Mouse (Mus musculus): ENCODE data around the gene Tln1. TPM values are rescaled to one million over a fixed set of nuclear protein-coding genes. Genes with fewer than 3 reads are reported as not detected.
"Not testable (repeated sequence)": the region's sequence is repeated elsewhere in the genome, so short reads cannot be mapped to it uniquely, and the experiment has no call there.

Tln1 gene
- total and polyA plus RNA-seq, 2 experiments, result 38.6 to 42.8 TPM

DNA sequence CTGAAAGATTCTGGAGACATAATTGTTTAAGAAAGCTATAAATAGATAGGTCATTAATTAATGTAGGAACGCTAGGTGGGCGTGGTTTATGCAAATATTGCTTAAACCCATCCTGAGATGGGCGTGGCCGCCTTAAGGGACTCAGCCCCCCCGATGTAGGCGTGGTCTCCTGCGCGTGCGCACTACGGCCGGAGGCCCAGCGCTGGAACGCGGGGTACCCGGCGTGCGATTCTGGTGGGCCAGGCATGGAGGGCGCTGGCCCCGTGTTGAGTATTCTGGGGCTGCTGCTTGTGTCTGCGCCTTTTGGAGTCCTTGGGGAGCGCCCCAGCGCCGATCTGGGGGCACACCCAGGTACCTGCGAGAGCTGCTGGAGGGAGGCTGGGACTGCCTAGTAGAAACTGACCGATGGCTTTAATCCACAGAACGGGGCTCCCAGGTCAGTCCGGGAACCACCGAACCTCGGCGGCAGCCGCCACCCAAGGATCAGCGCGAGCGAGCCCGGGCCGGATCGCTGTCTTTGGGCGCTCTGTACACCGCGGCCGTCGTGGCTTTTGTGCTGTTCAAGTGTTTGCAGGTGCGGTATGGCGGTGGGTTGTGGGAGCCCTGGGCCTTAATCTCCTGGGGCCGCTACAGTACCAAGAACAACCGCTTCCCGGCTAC is 69.2 kb downstream of the Tln1 start:
- Histone ChIP-seq H3K4me1 (ENCODE audit: control insufficient read depth, insufficient read depth, low read length) (peaks cover 5% of the 10 kb centered on the region), H3K36me3 (ENCODE audit: control insufficient read depth, insufficient read depth, low read length) (no peaks in the 10 kb centered on the region), H3K27ac (replicated peaks; ENCODE audit: insufficient read depth, low read depth, low read length) (peak overlapping the region; percentile 75), H3K27me3 (ENCODE audit: control insufficient read depth, insufficient read depth, low read length) (no peaks in the 10 kb centered on the region), H3K9ac (ENCODE audit: low read depth, low read length) (peak overlapping the region; percentile 90), H3K4me3 (ENCODE audit: insufficient read depth, low read depth, low read length) (peak overlapping the region; percentile 86), H3K79me2 (ENCODE audit: control insufficient read depth, insufficient read depth, low read length) (no peaks in the 10 kb centered on the region)
- WGBS, result under 1% methylated on average over 47 of the region's 47 CpGs
- DNase-seq (ENCODE audit: extremely low read depth, low read depth, low spot score), result peak; percentile 81
- TF ChIP-seq CTCF (IDR thresholded peaks at IDR 0.05; ENCODE audit: low read depth, low read length) (no peak), POLR2A (IDR thresholded peaks at IDR 0.05; ENCODE audit: extremely low read depth, insufficient read depth, low read length) (peak; percentile 75)

GRCm38 (mm10) chr4:43492821-43493185 is 69.7 kb downstream of the Tln1 start, which contains the start of gene Ccdc107:
Gene Ccdc107, plus strand, starts transcription at chr4:43492900.
- WGBS, result 1% methylated on average over 25 of the region's 25 CpGs
- peak; percentile 95 for DNase-seq (ENCODE audit: extremely low read depth, low read depth, low spot score)
- H3K27me3 ChIP-seq (ENCODE audit: control insufficient read depth, insufficient read depth, low read length), result no peaks in the 10 kb centered on the region
- H3K4me3 ChIP-seq (ENCODE audit: insufficient read depth, low read depth, low read length), result peak within 1 kb of the TSS; percentile 86
- H3K9ac ChIP-seq (ENCODE audit: low read depth, low read length), result peak within 1 kb of the TSS; percentile 90
- peaks cover 5% of the 10 kb centered on the region for H3K4me1 ChIP-seq (ENCODE audit: control insufficient read depth, insufficient read depth, low read length)
- no peaks in the 10 kb centered on the region for H3K36me3 ChIP-seq (ENCODE audit: control insufficient read depth, insufficient read depth, low read length)
- no peak for TF ChIP-seq CTCF (IDR thresholded peaks at IDR 0.05; ENCODE audit: low read depth, low read length)
- no peak for TF ChIP-seq POLR2A (IDR thresholded peaks at IDR 0.05; ENCODE audit: extremely low read depth, insufficient read depth, low read length)
- peak within 1 kb of the TSS; percentile 75 for H3K27ac ChIP-seq (replicated peaks; ENCODE audit: insufficient read depth, low read depth, low read length)
- H3K79me2 ChIP-seq (ENCODE audit: control insufficient read depth, insufficient read depth, low read length), result no peaks in the 10 kb centered on the region

DNA sequence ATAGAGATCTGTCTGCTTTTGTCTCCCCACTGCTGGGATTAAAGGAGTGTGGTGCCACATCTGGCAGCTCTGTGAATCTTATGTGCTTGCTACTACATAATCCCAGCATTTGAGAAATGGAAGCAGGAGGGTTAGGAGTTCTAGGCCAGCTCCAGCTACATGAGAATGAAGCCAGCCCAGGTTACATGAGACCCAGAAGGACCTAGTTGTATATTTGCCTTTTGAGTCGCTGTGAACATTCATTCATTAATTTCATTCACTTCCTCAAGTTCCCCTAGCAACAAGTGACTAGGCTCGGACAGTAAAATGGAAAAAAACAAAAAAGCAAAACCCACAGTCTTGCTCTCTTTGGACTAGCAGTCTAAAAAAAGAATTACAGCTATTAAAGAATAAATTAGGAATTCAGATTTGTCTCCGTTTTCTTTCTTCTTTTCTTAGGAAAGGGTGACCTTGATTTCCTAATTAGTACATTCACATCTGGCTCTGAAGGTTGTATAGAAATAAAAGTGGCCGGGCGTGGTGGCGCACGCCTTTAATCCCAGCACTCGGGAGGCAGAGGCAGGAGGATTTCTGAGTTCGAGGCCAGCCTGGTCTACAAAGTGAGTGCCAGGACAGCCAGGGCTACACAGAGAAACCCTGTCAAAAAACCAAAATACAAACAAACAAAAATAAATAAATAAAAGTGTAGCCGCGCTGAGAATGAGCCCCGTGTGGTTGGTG is 70.2 kb downstream of the Tln1 start:
- H3K36me3 ChIP-seq (ENCODE audit: control insufficient read depth, insufficient read depth, low read length), result no peaks in the 10 kb centered on the region
- TF ChIP-seq CTCF (IDR thresholded peaks at IDR 0.05; ENCODE audit: low read depth, low read length) (no peak), POLR2A (IDR thresholded peaks at IDR 0.05; ENCODE audit: extremely low read depth, insufficient read depth, low read length) (no peak)
- H3K4me3 ChIP-seq (ENCODE audit: insufficient read depth, low read depth, low read length), result peak overlapping the region; percentile 3; the same call in 1 of the 2 replicates
- H3K9ac ChIP-seq (ENCODE audit: low read depth, low read length), result no peak overlapping the region
- DNase-seq (ENCODE audit: extremely low read depth, low read depth, low spot score), result no peak
- 46% methylated on average over 12 of the region's 12 CpGs for WGBS
- H3K4me1 ChIP-seq (ENCODE audit: control insufficient read depth, insufficient read depth, low read length), result peaks cover 5% of the 10 kb centered on the region
- H3K27ac ChIP-seq (replicated peaks; ENCODE audit: insufficient read depth, low read depth, low read length), result no peak overlapping the region
- H3K27me3 ChIP-seq (ENCODE audit: control insufficient read depth, insufficient read depth, low read length), result no peaks in the 10 kb centered on the region
- no peaks in the 10 kb centered on the region for H3K79me2 ChIP-seq (ENCODE audit: control insufficient read depth, insufficient read depth, low read length)

GRCm38 (mm10) chr4:43490801-43491200 is 71.7 kb downstream of the Tln1 start:
- 77% methylated on average over 5 of the region's 5 CpGs for WGBS
- Histone ChIP-seq H3K4me1 (ENCODE audit: control insufficient read depth, insufficient read depth, low read length) (peaks cover 5% of the 10 kb centered on the region), H3K9ac (ENCODE audit: low read depth, low read length) (no peak overlapping the region), H3K27ac (replicated peaks; ENCODE audit: insufficient read depth, low read depth, low read length) (no peak overlapping the region), H3K4me3 (ENCODE audit: insufficient read depth, low read depth, low read length) (no peak overlapping the region), H3K79me2 (ENCODE audit: control insufficient read depth, insufficient read depth, low read length) (no peaks in the 10 kb centered on the region), H3K36me3 (ENCODE audit: control insufficient read depth, insufficient read depth, low read length) (no peaks in the 10 kb centered on the region), H3K27me3 (ENCODE audit: control insufficient read depth, insufficient read depth, low read length) (no peaks in the 10 kb centered on the region)
- DNase-seq (ENCODE audit: extremely low read depth, low read depth, low spot score), result no peak
- TF ChIP-seq POLR2A (IDR thresholded peaks at IDR 0.05; ENCODE audit: extremely low read depth, insufficient read depth, low read length), result no peak
- no peak for TF ChIP-seq CTCF (IDR thresholded peaks at IDR 0.05; ENCODE audit: low read depth, low read length)

- Histone ChIP-seq H3K36me3 (ENCODE audit: control insufficient read depth, insufficient read depth, low read length) (no peaks in the 10 kb centered on the region), H3K9ac (ENCODE audit: low read depth, low read length) (no peak overlapping the region), H3K27me3 (ENCODE audit: control insufficient read depth, insufficient read depth, low read length) (no peaks in the 10 kb centered on the region), H3K4me3 (ENCODE audit: insufficient read depth, low read depth, low read length) (no peak overlapping the region), H3K79me2 (ENCODE audit: control insufficient read depth, insufficient read depth, low read length) (no peaks in the 10 kb centered on the region), H3K27ac (replicated peaks; ENCODE audit: insufficient read depth, low read depth, low read length) (no peak overlapping the region), H3K4me1 (ENCODE audit: control insufficient read depth, insufficient read depth, low read length) (peaks cover 5% of the 10 kb centered on the region)
- DNase-seq (ENCODE audit: extremely low read depth, low read depth, low spot score), result no peak
- TF ChIP-seq POLR2A (IDR thresholded peaks at IDR 0.05; ENCODE audit: extremely low read depth, insufficient read depth, low read length), result no peak
- no peak for TF ChIP-seq CTCF (IDR thresholded peaks at IDR 0.05; ENCODE audit: low read depth, low read length)
- 98% methylated on average over 3 of the region's 3 CpGs for WGBS
Observed at GRCm38 (mm10) chr4:43489611-43490010, 72.9 kb downstream of the Tln1 start.

- H3K36me3 ChIP-seq (ENCODE audit: control insufficient read depth, insufficient read depth, low read length); H3K4me1 ChIP-seq (ENCODE audit: control insufficient read depth, insufficient read depth, low read length); H3K27me3 ChIP-seq (ENCODE audit: control insufficient read depth, insufficient read depth, low read length); H3K4me3 ChIP-seq (ENCODE audit: insufficient read depth, low read depth, low read length); H3K9ac ChIP-seq (ENCODE audit: low read depth, low read length); DNase-seq (ENCODE audit: extremely low read depth, low read depth, low spot score); H3K79me2 ChIP-seq (ENCODE audit: control insufficient read depth, insufficient read depth, low read length); H3K27ac ChIP-seq (replicated peaks; ENCODE audit: insufficient read depth, low read depth, low read length): not testable (repeated sequence)
- 90% methylated on average over 5 of the region's 5 CpGs for WGBS
Observed at GRCm38 (mm10) chr4:43485666-43486065, 76.8 kb downstream of the Tln1 start.
